Mouse (Mus musculus) liver, postnatal 0 days (tissue): ENCODE results near the gene Podnl1. TPM values are rescaled to one million over a fixed set of nuclear protein-coding genes. Genes with fewer than 3 reads are reported as not detected.
A peak's percentile ranks its signal among the peaks of the same experiment; 100 is the strongest.

Experiments used
- ATAC-seq: fragments of 200-750 bp; cut with Nextera tagmentation; 2 replicates; pipeline ENCODE4 v1.8.0; 2017; ENCODE audit warnings: mild to moderate bottlenecking, moderate library complexity
- DNase-seq: peaks from one replicate; pipeline ENCODE4 v3.0.0-alpha.2; 2016
- H3K27ac ChIP-seq: fragments of 300-500 bp; sonication (generic); 2 replicates; pipeline ENCODE4 v1.5.1; 2014; ENCODE audit warnings: antibody characterized with exemption, moderate library complexity, mild to moderate bottlenecking, low read depth
- H3K27me3 ChIP-seq: fragments of 300-500 bp; sonication (generic); 2 replicates; pipeline ENCODE4 v1.6.1; 2014; ENCODE audit warnings: low read length, control low read depth, mixed read lengths; ENCODE audit not compliant: insufficient read depth
- H3K36me3 ChIP-seq: fragments of 300-500 bp; sonication (generic); replicated peaks from 2 replicates; pipeline ENCODE4 v1.6.1; 2014; ENCODE audit warnings: mild to moderate bottlenecking, control low read depth, low read length, moderate library complexity, mixed read lengths; ENCODE audit not compliant: insufficient read depth
- H3K4me1 ChIP-seq: fragments of 300-500 bp; sonication (generic); 2 replicates; pipeline ENCODE4 v1.6.1; 2014; ENCODE audit warnings: antibody characterized with exemption, mild to moderate bottlenecking, control low read depth; ENCODE audit not compliant: insufficient read depth
- H3K4me2 ChIP-seq: fragments of 300-500 bp; sonication (generic); 2 replicates; pipeline ENCODE4 v1.6.1; 2014; ENCODE audit warnings: low read depth, mild to moderate bottlenecking, low read length, moderate library complexity, mixed read lengths
- H3K4me3 ChIP-seq: fragments of 300-500 bp; sonication (generic); 2 replicates; pipeline ENCODE4 v1.5.1; 2014; ENCODE audit warnings: low read depth, low read length
- H3K9ac ChIP-seq: fragments of 300-500 bp; sonication (generic); replicated peaks from 2 replicates; pipeline ENCODE4 v1.6.1; 2014; ENCODE audit warnings: mild to moderate bottlenecking, moderate library complexity
- H3K9me3 ChIP-seq: fragments of 300-500 bp; sonication (generic); 2 replicates; pipeline ENCODE4 v1.6.1; 2016; ENCODE audit warnings: mild to moderate bottlenecking, control low read depth, low read length, mixed read lengths
- CTCF ChIP-seq: sonication (generic); IDR thresholded peaks from 2 replicates; pipeline ENCODE4 v1.5.1; 2016; ENCODE audit warnings: antibody characterized with exemption, low read depth
- EP300 ChIP-seq: IDR thresholded peaks from 2 replicates; pipeline ENCODE4 v1.6.1; 2016; ENCODE audit warnings: antibody characterized with exemption, low read depth, mild to moderate bottlenecking
- WGBS: fragments of 180-500 bp; shearing (Covaris S2); extraction: QIAGEN DNeasy Blood & Tissue Kit; methylation state at CpG from one replicate; pipeline ENCODE4 v1.1.7; 2014; ENCODE audit not compliant: insufficient replicate concordance; 5-methylcytosine and 5-hydroxymethylcytosine counted together
- polyA plus RNA-seq: library from polyadenylated mRNA; unstranded; fragments of >200 nt; fragmentation: Nextera tagmentation; extraction: Ambion mirVana; gene quantifications from 2 replicates; pipeline ENCODE4 v1.2.1, GENCODE M21; 2015

Gene Podnl1
- polyA plus RNA-seq, 1 experiment from 2014 or later = not detected

DNA sequence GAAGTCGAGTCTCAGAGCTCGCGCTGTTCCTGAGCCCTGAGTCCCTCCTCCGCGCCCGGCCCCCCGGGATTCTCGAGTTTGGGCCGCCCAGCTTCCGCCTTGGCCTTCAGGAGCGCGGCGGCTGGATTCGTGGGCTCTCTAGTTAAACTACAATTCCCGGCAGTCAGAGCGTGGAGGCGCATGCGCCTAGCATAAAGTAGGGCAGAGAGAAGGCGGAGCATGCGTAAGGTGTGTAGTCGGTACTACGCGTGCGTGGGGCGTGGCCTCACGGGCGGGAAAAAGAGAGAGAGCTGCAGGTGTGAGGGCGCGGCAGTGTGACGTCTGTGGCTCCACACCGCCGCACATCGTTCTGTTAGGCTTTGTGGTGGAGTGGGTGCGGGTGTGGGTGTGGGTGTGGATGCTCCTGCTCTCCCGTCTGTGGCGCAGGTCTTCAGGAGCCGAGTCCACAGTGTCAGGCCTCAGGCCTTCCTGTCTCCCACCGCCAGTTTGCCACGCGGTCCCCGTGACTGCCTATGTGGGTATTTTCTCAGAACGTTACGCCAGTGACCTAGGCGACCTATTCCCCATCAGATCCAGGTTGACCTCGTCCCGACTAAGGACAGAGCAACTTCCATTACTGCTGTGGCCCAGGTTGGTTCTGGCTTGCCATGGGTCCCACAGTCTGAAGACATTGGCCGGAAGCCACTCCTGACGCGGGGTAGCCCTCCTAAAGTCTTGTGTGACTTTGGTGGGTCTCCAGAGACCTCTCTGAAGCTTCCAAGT, 22.2 kb downstream of the Podnl1 start, which contains the start of the genes Cc2d1a and 4930432K21Rik:
Gene Cc2d1a (minus strand): TSS at position 168 of the 762 bp plus-strand sequence.
Gene 4930432K21Rik (plus strand): TSS at position 257 of the 762 bp plus-strand sequence.
- Histone ChIP-seq H3K27ac (no peak within 1 kb of the TSS), H3K9ac (peak within 1 kb of the TSS; percentile 83), H3K4me2 (peak within 1 kb of the TSS; percentile 97), H3K27me3 (no peaks in the 10 kb centered on the region), H3K4me1 (peaks cover 22% of the 10 kb centered on the region), H3K36me3 (peaks cover 16% of the 10 kb centered on the region), H3K9me3 (no peaks in the 10 kb centered on the region), H3K4me3 (peak within 1 kb of the TSS; percentile 83)
- 0 out of 2 replicates have a peak, but pooled peaks have one; percentile 10 for TF ChIP-seq CTCF
- no peak for TF ChIP-seq EP300
- WGBS = 19% methylated on average over 45 of the region's 49 CpGs
- DNase-seq = peak; percentile 90
- peak; percentile 95 for ATAC-seq

GRCm38 (mm10) chr8:84148531-84148850, 22.7 kb downstream of the Podnl1 start:
- Histone ChIP-seq H3K9ac (no peak overlapping the region), H3K27ac (no peak overlapping the region), H3K4me2 (peak overlapping the region; percentile 97; the same call in 1 of the 2 replicates), H3K4me1 (peaks cover 22% of the 10 kb centered on the region), H3K36me3 (peaks cover 11% of the 10 kb centered on the region), H3K4me3 (no peak overlapping the region), H3K9me3 (no peaks in the 10 kb centered on the region), H3K27me3 (no peaks in the 10 kb centered on the region)
- TF ChIP-seq EP300 = no peak
- no peak for TF ChIP-seq CTCF
- ATAC-seq = no peak
- 88% methylated on average over 5 of the region's 5 CpGs for WGBS
- no peak for DNase-seq

DNA sequence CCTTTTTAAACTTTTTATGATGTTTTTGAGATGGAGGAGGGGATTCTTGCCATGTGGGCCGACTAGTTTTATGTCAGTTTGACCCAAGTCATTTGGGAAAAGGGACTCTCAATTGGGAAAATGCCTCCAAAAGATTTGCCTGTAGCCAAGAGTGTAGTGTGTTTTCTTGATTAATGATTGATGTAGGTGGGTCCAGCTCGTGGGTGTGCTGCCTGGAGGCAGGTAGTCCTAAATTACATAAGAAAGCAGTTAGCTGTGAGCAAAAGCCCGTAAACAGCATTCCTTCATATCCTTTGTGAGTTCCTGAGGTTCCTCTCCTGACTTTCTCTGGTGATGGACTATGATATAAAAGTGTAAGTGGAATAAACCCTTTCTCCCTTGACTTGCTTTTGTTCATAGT, 23.4 kb downstream of the Podnl1 start:
- TF ChIP-seq CTCF = no peak
- no peak for TF ChIP-seq EP300

GRCm38 (mm10) chr8:84157620-84158019, 31.8 kb downstream of the Podnl1 start:
- Histone ChIP-seq H3K27me3 (no peaks in the 10 kb centered on the region), H3K9ac (no peak overlapping the region), H3K9me3 (no peaks in the 10 kb centered on the region), H3K4me3 (no peak overlapping the region), H3K36me3 (no peaks in the 10 kb centered on the region), H3K4me1 (no peaks in the 10 kb centered on the region), H3K4me2 (no peak overlapping the region), H3K27ac (no peak overlapping the region)
- ATAC-seq = no peak
- TF ChIP-seq CTCF (no peak), EP300 (no peak)
- 75% methylated on average over 4 of the region's 4 CpGs for WGBS
- DNase-seq = no peak

More for the DNA sequence above, 23.4 kb downstream of the Podnl1 start:
- no peaks in the 10 kb centered on the region for H3K9me3 ChIP-seq
- no peak overlapping the region for H3K9ac ChIP-seq
- H3K4me3 ChIP-seq = no peak overlapping the region
- H3K36me3 ChIP-seq = peaks cover 6% of the 10 kb centered on the region; the same call in 1 of the 2 replicates
- no peaks in the 10 kb centered on the region for H3K27me3 ChIP-seq
- DNase-seq (no peak), ATAC-seq (no peak)
- no peak overlapping the region for H3K27ac ChIP-seq
- WGBS = 65% methylated on average over 3 of the region's 3 CpGs
- peaks cover 22% of the 10 kb centered on the region for H3K4me1 ChIP-seq
- no peak overlapping the region for H3K4me2 ChIP-seq

- no peaks in the 10 kb centered on the region for H3K27me3 ChIP-seq
- no peaks in the 10 kb centered on the region for H3K4me1 ChIP-seq
- 74% methylated on average over 2 of the region's 2 CpGs for WGBS
- DNase-seq = no peak
- no peak overlapping the region for H3K9ac ChIP-seq
- no peak overlapping the region for H3K4me2 ChIP-seq
- H3K4me3 ChIP-seq = no peak overlapping the region
- ATAC-seq = no peak
- no peak for TF ChIP-seq EP300
- H3K36me3 ChIP-seq = no peaks in the 10 kb centered on the region
- H3K9me3 ChIP-seq = no peaks in the 10 kb centered on the region
- H3K27ac ChIP-seq = no peak overlapping the region
Measured at GRCm38 (mm10) chr8:84167696-84168095, 41.9 kb downstream of the Podnl1 start.

- Histone ChIP-seq H3K36me3 (no peaks in the 10 kb centered on the region), H3K27ac (no peak overlapping the region), H3K4me2 (no peak overlapping the region), H3K27me3 (no peaks in the 10 kb centered on the region), H3K4me3 (no peak overlapping the region), H3K9ac (no peak overlapping the region), H3K9me3 (no peaks in the 10 kb centered on the region), H3K4me1 (no peaks in the 10 kb centered on the region)
- ATAC-seq = no peak
- TF ChIP-seq EP300 = no peak
- no peak for TF ChIP-seq CTCF
- 72% methylated on average over 5 of the region's 5 CpGs for whole genome bisulfite sequencing
- DNase-seq = no peak
Measured at GRCm38 (mm10) chr8:84170096-84170495, 44.3 kb downstream of the Podnl1 start.
